Comparison of ENCODE assay signal across 9 mouse cellular contexts in the genomic region with DNA sequence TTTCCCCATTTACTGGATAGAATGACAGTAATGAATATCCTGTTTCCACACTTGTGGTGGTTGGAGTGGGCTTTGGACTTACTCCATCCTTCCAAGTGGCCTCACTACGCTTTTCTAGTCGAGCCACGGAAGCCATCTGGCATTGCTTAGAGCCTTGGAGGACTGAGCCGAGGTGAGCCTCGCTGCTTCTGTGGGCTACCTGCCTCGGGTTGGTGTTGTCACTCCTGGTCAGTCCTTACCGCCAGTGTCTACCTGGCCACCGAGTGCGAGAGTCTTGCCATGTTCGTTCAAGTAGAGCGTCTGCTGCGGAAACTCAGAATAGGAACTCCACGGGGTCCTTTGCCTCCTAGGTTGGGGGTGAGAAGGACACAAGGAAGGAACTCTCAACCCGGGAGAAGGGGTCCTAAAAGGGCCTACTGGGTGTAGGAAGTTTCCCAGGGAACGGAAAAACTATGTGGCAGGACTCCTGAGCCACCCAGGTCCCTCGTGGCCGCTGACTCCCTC. TPM values are rescaled to one million over a fixed set of nuclear protein-coding genes. Genes with fewer than 3 reads are reported as not detected.
DNase-seq lines count a peak whose midpoint lies in the region; ATAC-seq and TF ChIP-seq lines count a peak whose summit lies in the region.
"Had no signal": no experiment of that assay in that cellular context is flagged by ENCODE, and none has a peak within 500 bp of the region (broad histone marks: within the 10 kb centered on the region; RNA-seq: fewer than 3 reads in every experiment).

No protein-coding gene starts in this region.

- H3K4me3 ChIP-seq in heart, embryonic 11.5 days (ENCODE audit: low read depth, low read length) = peak overlapping the region; percentile 42
- H3K4me3 ChIP-seq in ES-E14 (ENCODE audit: insufficient read depth in 1 of 2, low read depth in 1 of 2, low read length in 2 of 2, poor library complexity in 1 of 2, severe bottlenecking in 1 of 2) = peak overlapping the region; percentile 27 to 44; a peak in 3 of 4 replicates
- H3K4me3 ChIP-seq in hindbrain, embryonic 10.5 days = peak overlapping the region; percentile 55
- H3K4me3 ChIP-seq in midbrain, embryonic 10.5 days = peak overlapping the region; percentile 53

- peaks cover 79% of the 10 kb centered on the region for H3K27me3 ChIP-seq in heart, embryonic 11.5 days (ENCODE audit: control insufficient read depth, insufficient read depth, low read length)
- peaks cover 88% of the 10 kb centered on the region for H3K27me3 ChIP-seq in hindbrain, embryonic 10.5 days (ENCODE audit: insufficient read depth, poor library complexity, severe bottlenecking)
- peaks cover 86% of the 10 kb centered on the region for H3K27me3 ChIP-seq in midbrain, embryonic 10.5 days (ENCODE audit: low read depth, poor library complexity, severe bottlenecking)

- WGBS in heart, embryonic 11.5 days (ENCODE audit: insufficient replicate concordance) = 4% methylated on average over 17 of the region's 17 CpGs
- 8% methylated on average over 17 of the region's 17 CpGs for WGBS in hindbrain, embryonic 10.5 days
- WGBS in midbrain, embryonic 10.5 days = 8% methylated on average over 17 of the region's 17 CpGs

- no peaks in the 10 kb centered on the region for H3K36me3 ChIP-seq in heart, embryonic 11.5 days (ENCODE audit: control insufficient read depth, insufficient read depth, low read length)
- no peaks in the 10 kb centered on the region for H3K36me3 ChIP-seq in ES-E14 (ENCODE audit: control insufficient read depth, insufficient read depth, low read length, poor library complexity, severe bottlenecking)
- no peaks in the 10 kb centered on the region for H3K36me3 ChIP-seq in hindbrain, embryonic 10.5 days
- H3K36me3 ChIP-seq in midbrain, embryonic 10.5 days = no peaks in the 10 kb centered on the region
- H3K36me3 ChIP-seq: G1E had no signal

- no peak for ATAC-seq in heart, embryonic 11.5 days (replicated peaks; ENCODE audit: insufficient number of reproducible peaks, low FRiP score, low TSS enrichment)
- no peak for ATAC-seq in erythroid progenitor cell, adult 5-6 weeks (replicated peaks; ENCODE audit: low FRiP score, poor library complexity, severe bottlenecking)

- in situ Hi-C loops in ES-E14 (cut with MboI; ENCODE audit: low sequenced_read_pairs in 2 of 2, unreplicated experiment in 2 of 2) = no loop called here

- H3K9me3 ChIP-seq in heart, embryonic 11.5 days (replicated peaks; ENCODE audit: control insufficient read depth, low read length) = no peaks in the 10 kb centered on the region
- no peaks in the 10 kb centered on the region for H3K9me3 ChIP-seq in ES-E14 (ENCODE audit: control insufficient read depth, insufficient read depth, low read depth, low read length)
- H3K9me3 ChIP-seq in hindbrain, embryonic 10.5 days = no peaks in the 10 kb centered on the region
- no peaks in the 10 kb centered on the region for H3K9me3 ChIP-seq in midbrain, embryonic 10.5 days (replicated peaks)
- H3K9me3 ChIP-seq: G1E had no signal

- H3K27ac ChIP-seq in heart, embryonic 11.5 days (ENCODE audit: low read depth, low read length) = no peak overlapping the region
- H3K27ac ChIP-seq in ES-E14 (ENCODE audit: insufficient read depth, low read depth, low read length, poor library complexity, severe bottlenecking) = no peak overlapping the region
- peak overlapping the region; percentile 74 for H3K27ac ChIP-seq in hindbrain, embryonic 10.5 days
- H3K27ac ChIP-seq in midbrain, embryonic 10.5 days (replicated peaks) = peak overlapping the region; percentile 19; the same call in 1 of the 2 replicates

- H3K4me1 ChIP-seq in heart, embryonic 11.5 days (ENCODE audit: control insufficient read depth, insufficient read depth, low read length) = peaks cover 28% of the 10 kb centered on the region
- peaks cover 1 to 16% of the 10 kb centered on the region in 2 experiments; a peak in 2 of 4 replicates for H3K4me1 ChIP-seq in ES-E14 (ENCODE audit: control insufficient read depth in 2 of 2, insufficient read depth in 2 of 2, low read length in 2 of 2, poor library complexity in 1 of 2)
- H3K4me1 ChIP-seq in hindbrain, embryonic 10.5 days (replicated peaks) = peaks cover 41% of the 10 kb centered on the region
- H3K4me1 ChIP-seq in midbrain, embryonic 10.5 days = peaks cover 35% of the 10 kb centered on the region

- DNase-seq in heart, postnatal 14 days = no peak
- no peak for DNase-seq in ES-E14 (ENCODE audit: low read depth, low spot score)
- DNase-seq in hindbrain, embryonic 10.5 days (ENCODE audit: low spot score) = no peak
- no peak for DNase-seq in midbrain, embryonic 10.5 days (ENCODE audit: low spot score)
- no peak for DNase-seq in frontal cortex, postnatal 14 days (ENCODE audit: low spot score in 2 of 2)
- DNase-seq in thymus, adult 18-20 months = no peak

- H3K4me2 ChIP-seq in heart, embryonic 11.5 days = peak overlapping the region; percentile 78

- H3K9ac ChIP-seq in heart, embryonic 11.5 days (ENCODE audit: low read depth, low read length) = peak overlapping the region; percentile 56; the same call in 1 of the 2 replicates
- H3K9ac ChIP-seq in ES-E14 (ENCODE audit: insufficient read depth, low read depth, low read length, poor library complexity, severe bottlenecking) = no peak overlapping the region

- intact Hi-C loops in heart, postnatal 14 days (cut with DNase I) = loop anchor here (2.0 to 10.0 kb wide), 2 partner anchors 54 to 198 kb away; partner anchors contain the start of gene Tex22

TF ChIP-seq in ES-E14, 5 proteins besides CTCF, POLR2A, EP300 and RAD21:
- TF ChIP-seq CHD2 (IDR thresholded peaks at IDR 0.05; ENCODE audit: low read depth, low read length) (no peak), ZNF384 (IDR thresholded peaks at IDR 0.05; ENCODE audit: low read depth, low read length) (no peak), HCFC1 (IDR thresholded peaks at IDR 0.05; ENCODE audit: borderline replicate concordance, insufficient read depth, low read length) (no peak), MAFK (IDR thresholded peaks at IDR 0.05; ENCODE audit: insufficient read depth, low read depth, low read length) (no peak)
TF ChIP-seq in ES-E14: peak in this region for 0.

RNA-seq across cellular contexts. Expression of gene Gpr132, which starts 9.1 kb away (rescaled TPM):
- 0.19 TPM in 1 of 2 replicates, not detected in the other for polyA plus RNA-seq in heart, embryonic 11.5 days (2014; fragmentation: Nextera tagmentation; extraction: Ambion mirVana)
- 1 to 10 TPM in 1 of 2 experiments, under 1 TPM in 1; 0.22 to 2.0 TPM for total RNA-seq in heart, postnatal 14 days (2021)
- total RNA-seq in ES-E14 (2012; rRNA removed) = 0.36 and 0.48 TPM in 2 replicates
- polyA plus RNA-seq in hindbrain, embryonic 10.5 days (2016; fragmentation: Nextera tagmentation; extraction: Ambion mirVana) = 0.06 and 0.08 TPM in 2 replicates
- not detected in 2 replicates for polyA plus RNA-seq in midbrain, embryonic 10.5 days (2016; fragmentation: Nextera tagmentation; extraction: Ambion mirVana)
- total RNA-seq in erythroid progenitor cell, adult 5-6 weeks (2015; ENCODE audit: low replicate concordance) = 1.3 and 5.0 TPM in 2 replicates
- total RNA-seq in erythroid progenitor cell, adult 5-6 weeks (2017; ENCODE audit: low replicate concordance) = 0.90 and 2.7 TPM in 2 replicates

RNA-seq across cellular contexts. Expression of gene Cdca4, which starts 47.9 kb away (rescaled TPM):
- 61.5 and 62.8 TPM in 2 replicates for polyA plus RNA-seq in heart, embryonic 11.5 days (2014; fragmentation: Nextera tagmentation; extraction: Ambion mirVana)
- 10 to 100 TPM in 1 of 2 experiments, 1 to 10 TPM in 1; 7.8 to 12.1 TPM for total RNA-seq in heart, postnatal 14 days (2021)
- total RNA-seq in ES-E14 (2012; rRNA removed) = 74.8 and 78.2 TPM in 2 replicates
- 176 and 179 TPM in 2 replicates for polyA plus RNA-seq in hindbrain, embryonic 10.5 days (2016; fragmentation: Nextera tagmentation; extraction: Ambion mirVana)
- 178 and 181 TPM in 2 replicates for polyA plus RNA-seq in midbrain, embryonic 10.5 days (2016; fragmentation: Nextera tagmentation; extraction: Ambion mirVana)
- 170 and 180 TPM in 2 replicates for total RNA-seq in erythroid progenitor cell, adult 5-6 weeks (2015; ENCODE audit: low replicate concordance)
- total RNA-seq in erythroid progenitor cell, adult 5-6 weeks (2017; ENCODE audit: low replicate concordance) = 135 and 144 TPM in 2 replicates

RNA-seq across cellular contexts. Expression of gene Jag2, which starts 52.5 kb away (rescaled TPM):
- polyA plus RNA-seq in heart, embryonic 11.5 days (2014; fragmentation: Nextera tagmentation; extraction: Ambion mirVana) = 1.5 and 2.2 TPM in 2 replicates
- total RNA-seq in heart, postnatal 14 days (2021) = 10 to 100 TPM; 32.1 to 32.4 TPM
- total RNA-seq in ES-E14 (2012; rRNA removed) = 54.1 and 129 TPM in 2 replicates
- polyA plus RNA-seq in hindbrain, embryonic 10.5 days (2016; fragmentation: Nextera tagmentation; extraction: Ambion mirVana) = 4.7 and 4.8 TPM in 2 replicates
- polyA plus RNA-seq in midbrain, embryonic 10.5 days (2016; fragmentation: Nextera tagmentation; extraction: Ambion mirVana) = 2.4 and 2.8 TPM in 2 replicates
- total RNA-seq in erythroid progenitor cell, adult 5-6 weeks (2015; ENCODE audit: low replicate concordance) = not detected in 2 replicates
- 0.26 TPM in 1 of 2 replicates, not detected in the other for total RNA-seq in erythroid progenitor cell, adult 5-6 weeks (2017; ENCODE audit: low replicate concordance)

Comparison
In these comparisons a context has a peak if more than half of its experiments do, and no peak if none do; other contexts are left out.
1. H3K27ac ChIP-seq: peak in hindbrain, embryonic 10.5 days (single experiment) and midbrain, embryonic 10.5 days (single experiment); none in heart, embryonic 11.5 days (single experiment) and ES-E14 (single experiment).
2. RNA of gene Jag2, which starts 52.5 kb away (total RNA-seq): 54.1 to 129 TPM in ES-E14 and 32.1 to 32.4 TPM in heart, postnatal 14 days; 0.26 TPM in erythroid progenitor cell, adult 5-6 weeks; every median in the first group is over 10 times any median in the second.
3. Peak in every context shown above with its lines, with median percentiles within 50 percentile points of each other: H3K4me3 ChIP-seq.